Mouse (Mus musculus) lung, postnatal 0 days (tissue): ENCODE results near the gene Zbtb8a. TPM values are rescaled to one million over a fixed set of nuclear protein-coding genes. Genes with fewer than 3 reads are reported as not detected.
A peak's percentile ranks its signal among the peaks of the same experiment; 100 is the strongest.

ENCODE experiments used
- ATAC-seq: fragments of 200-750 bp; cut with Nextera tagmentation; 2 replicates; pipeline ENCODE4 v1.8.0; 2017; ENCODE audit warnings: moderate library complexity
- DNase-seq: peaks from one replicate; pipeline ENCODE4 v3.0.0-alpha.2; 2016; ENCODE audit warnings: low spot score
- H3K27ac ChIP-seq: fragments of 300-500 bp; sonication (generic); 2 replicates; pipeline ENCODE4 v1.5.1; 2014; ENCODE audit warnings: antibody characterized with exemption, mild to moderate bottlenecking, low read length, mixed read lengths
- H3K27me3 ChIP-seq: fragments of 300-500 bp; sonication (generic); replicated peaks from 2 replicates; pipeline ENCODE4 v1.6.1; 2014; ENCODE audit warnings: low read length, mixed read lengths; ENCODE audit not compliant: insufficient read depth
- H3K36me3 ChIP-seq: fragments of 300-500 bp; sonication (generic); 2 replicates; pipeline ENCODE4 v1.6.1; 2014; ENCODE audit warnings: low read length, mixed read lengths; ENCODE audit not compliant: insufficient read depth
- H3K4me1 ChIP-seq: fragments of 300-500 bp; sonication (generic); 2 replicates; pipeline ENCODE4 v1.6.1; 2014; ENCODE audit warnings: antibody characterized with exemption, low read depth, low read length, mixed read lengths; ENCODE audit not compliant: insufficient read depth
- H3K4me2 ChIP-seq: fragments of 300-500 bp; sonication (generic); replicated peaks from 2 replicates; pipeline ENCODE4 v1.6.1; 2014; ENCODE audit warnings: low read depth, mild to moderate bottlenecking, low read length, moderate library complexity, mixed read lengths
- H3K4me3 ChIP-seq: fragments of 300-500 bp; sonication (generic); 2 replicates; pipeline ENCODE4 v1.5.1; 2014; ENCODE audit warnings: low read depth, low read length
- H3K9ac ChIP-seq: fragments of 300-500 bp; sonication (generic); replicated peaks from 2 replicates; pipeline ENCODE4 v1.6.1; 2014; ENCODE audit warnings: low read depth, mild to moderate bottlenecking
- H3K9me3 ChIP-seq: fragments of 300-500 bp; sonication (generic); 2 replicates; pipeline ENCODE4 v1.6.1; 2016; ENCODE audit warnings: low read length, mixed read lengths
- CTCF ChIP-seq: IDR thresholded peaks from 2 replicates; pipeline ENCODE4 v1.5.1; 2016; ENCODE audit warnings: antibody characterized with exemption, mild to moderate bottlenecking
- EP300 ChIP-seq: IDR thresholded peaks from 2 replicates; pipeline ENCODE4 v1.6.1; 2016; ENCODE audit warnings: antibody characterized with exemption, mild to moderate bottlenecking, control low read depth
- WGBS: fragments of 180-500 bp; shearing (Covaris S2); extraction: QIAGEN DNeasy Blood & Tissue Kit; methylation state at CpG from one replicate; pipeline ENCODE4 v1.1.7; 2014; 5-methylcytosine and 5-hydroxymethylcytosine counted together
- polyA plus RNA-seq: library from polyadenylated mRNA; unstranded; fragments of >200 nt; fragmentation: Nextera tagmentation; extraction: Ambion mirVana; gene quantifications from 2 replicates; pipeline ENCODE4 v1.2.1, GENCODE M21; 2015

Gene Zbtb8a
- polyA plus RNA-seq, 1 experiment from 2014 or later = 15.6 TPM

DNA sequence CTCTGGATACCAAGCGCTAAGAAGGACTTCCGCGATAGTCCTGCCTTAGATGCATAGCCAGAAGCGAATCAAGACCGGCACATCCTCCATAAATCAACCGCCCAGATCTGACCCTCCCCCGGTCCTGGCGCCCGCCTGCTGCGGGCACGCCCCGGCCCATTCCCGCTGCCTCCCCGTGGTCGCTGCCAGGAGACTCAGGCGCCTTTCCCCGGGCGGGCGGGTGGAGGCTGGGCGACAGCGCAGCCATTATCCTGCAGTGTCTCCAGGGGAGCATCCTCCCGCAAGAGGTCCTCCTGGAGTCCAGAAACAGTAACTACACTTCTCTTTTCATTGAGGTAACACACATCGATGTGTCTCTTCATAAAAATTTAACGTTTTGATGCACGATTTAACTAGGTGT, 28.5 kb upstream of the Zbtb8a start:
- Histone ChIP-seq H3K4me1 (no peaks in the 10 kb centered on the region), H3K36me3 (no peaks in the 10 kb centered on the region), H3K27ac (no peak overlapping the region), H3K27me3 (no peaks in the 10 kb centered on the region), H3K9me3 (no peaks in the 10 kb centered on the region), H3K4me2 (peak overlapping the region; percentile 55), H3K9ac (no peak overlapping the region), H3K4me3 (peak overlapping the region; percentile 28)
- 3% methylated on average over 25 of the region's 25 CpGs for WGBS
- DNase-seq = peak; percentile 86
- peak; percentile 98 for ATAC-seq
- TF ChIP-seq CTCF (peak; percentile 69), EP300 (no peak)

DNA sequence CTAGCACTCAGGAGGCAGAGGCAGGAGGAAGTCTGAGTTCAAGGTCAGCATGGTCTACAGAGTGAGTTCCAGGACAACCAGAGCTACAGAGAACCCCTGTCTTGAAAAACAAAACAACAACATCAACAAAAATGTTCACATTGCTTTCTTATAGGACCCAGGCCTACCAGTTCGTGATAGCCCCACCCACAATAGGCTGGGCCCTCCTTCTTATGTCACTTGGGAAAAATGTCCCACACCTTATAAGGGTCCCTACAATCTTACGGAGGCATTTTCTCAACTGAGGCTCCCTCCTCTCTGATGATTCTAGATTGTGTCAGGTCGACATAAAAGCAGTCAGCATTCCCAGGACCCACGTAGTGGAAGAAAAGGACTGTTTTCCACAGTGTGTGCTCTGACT, 21.9 kb upstream of the Zbtb8a start:
- WGBS = 69% methylated on average over 4 of the region's 4 CpGs
- Histone ChIP-seq H3K27me3 (no peaks in the 10 kb centered on the region), H3K4me1 (no peaks in the 10 kb centered on the region), H3K9ac (no peak overlapping the region), H3K4me3 (no peak overlapping the region), H3K4me2 (no peak overlapping the region), H3K27ac (no peak overlapping the region), H3K36me3 (no peaks in the 10 kb centered on the region), H3K9me3 (no peaks in the 10 kb centered on the region)
- no peak for DNase-seq
- ATAC-seq = no peak
- TF ChIP-seq EP300 (no peak), CTCF (no peak)

DNA sequence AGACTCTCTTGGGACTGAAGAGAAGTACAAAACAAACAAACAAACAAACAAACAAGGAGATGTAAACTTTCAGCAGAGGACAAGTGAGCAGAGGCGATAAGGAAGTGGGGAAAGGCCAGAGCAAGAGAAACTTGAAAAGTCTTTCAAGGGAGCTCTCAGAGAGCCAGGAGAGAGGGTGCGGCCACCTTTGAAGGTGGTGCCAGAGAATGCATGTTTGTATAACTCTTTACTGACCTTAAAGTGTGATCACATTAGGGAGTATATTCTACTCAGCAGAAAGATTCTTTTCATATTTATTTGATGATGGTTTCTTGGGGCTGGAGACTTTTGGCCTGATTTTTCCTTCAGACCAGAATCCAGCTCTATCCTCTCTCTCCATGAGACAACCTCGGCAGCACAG, 19.0 kb upstream of the Zbtb8a start:
- ATAC-seq (peak; percentile 91), DNase-seq (peak; percentile 89)
- no peak for TF ChIP-seq CTCF
- peak; percentile 89 for TF ChIP-seq EP300

DNA sequence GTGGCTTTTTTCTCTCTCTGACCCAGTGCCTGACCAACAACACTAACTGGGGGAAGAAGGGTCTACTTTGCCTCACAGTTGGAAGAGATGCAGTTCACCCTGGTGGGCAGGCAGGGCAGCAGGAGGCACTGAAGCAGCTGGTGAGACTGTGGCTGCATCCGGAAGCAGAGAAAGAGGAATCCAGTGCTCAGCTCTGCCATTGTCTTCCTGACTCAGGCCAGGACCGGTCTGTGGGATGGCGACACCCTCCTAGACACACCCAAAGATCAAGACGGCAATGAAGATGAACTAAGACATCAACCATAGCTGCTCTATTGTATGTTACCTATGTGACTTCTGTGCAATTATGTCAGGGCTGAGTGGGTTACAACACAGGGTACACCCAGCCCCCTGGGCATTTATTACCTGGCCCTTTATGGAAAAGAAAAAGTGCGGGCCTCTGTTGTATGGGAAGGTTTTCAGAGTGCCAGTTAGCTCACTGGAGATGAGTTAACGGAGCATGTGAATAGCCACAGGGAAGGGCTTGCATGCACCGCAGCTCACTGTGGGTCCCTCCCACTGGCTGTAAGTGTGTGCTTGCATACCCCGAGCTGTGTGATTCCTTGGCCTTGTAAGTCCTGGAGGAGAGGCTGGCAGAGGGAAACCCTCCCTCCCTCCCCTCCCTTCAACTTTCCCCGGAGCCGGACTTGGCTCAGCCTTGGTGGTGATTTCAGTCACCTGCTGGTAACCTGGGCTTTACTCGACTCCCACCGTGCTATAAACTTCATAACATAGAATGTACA, 16.4 kb upstream of the Zbtb8a start:
- Histone ChIP-seq H3K27me3 (no peaks in the 10 kb centered on the region), H3K27ac (no peak overlapping the region), H3K4me2 (no peak overlapping the region), H3K4me3 (no peak overlapping the region), H3K9me3 (no peaks in the 10 kb centered on the region), H3K9ac (no peak overlapping the region), H3K4me1 (no peaks in the 10 kb centered on the region), H3K36me3 (no peaks in the 10 kb centered on the region)
- peak; percentile 40; the same call in 1 of the 2 replicates for ATAC-seq
- TF ChIP-seq EP300 = no peak
- TF ChIP-seq CTCF = 0 out of 2 replicates have a peak, but pooled peaks have one; percentile 10
- WGBS = 33% methylated on average over 12 of the region's 12 CpGs
- DNase-seq = peak; percentile 52

More for the DNA sequence above, 19.0 kb upstream of the Zbtb8a start:
- H3K9ac ChIP-seq = no peak overlapping the region
- no peaks in the 10 kb centered on the region for H3K9me3 ChIP-seq
- H3K27me3 ChIP-seq = no peaks in the 10 kb centered on the region
- no peaks in the 10 kb centered on the region for H3K36me3 ChIP-seq
- no peak overlapping the region for H3K4me2 ChIP-seq
- H3K4me3 ChIP-seq = no peak overlapping the region
- 21% methylated on average over 3 of the region's 3 CpGs for WGBS
- H3K27ac ChIP-seq = peak overlapping the region; percentile 69
- H3K4me1 ChIP-seq = no peaks in the 10 kb centered on the region

DNA sequence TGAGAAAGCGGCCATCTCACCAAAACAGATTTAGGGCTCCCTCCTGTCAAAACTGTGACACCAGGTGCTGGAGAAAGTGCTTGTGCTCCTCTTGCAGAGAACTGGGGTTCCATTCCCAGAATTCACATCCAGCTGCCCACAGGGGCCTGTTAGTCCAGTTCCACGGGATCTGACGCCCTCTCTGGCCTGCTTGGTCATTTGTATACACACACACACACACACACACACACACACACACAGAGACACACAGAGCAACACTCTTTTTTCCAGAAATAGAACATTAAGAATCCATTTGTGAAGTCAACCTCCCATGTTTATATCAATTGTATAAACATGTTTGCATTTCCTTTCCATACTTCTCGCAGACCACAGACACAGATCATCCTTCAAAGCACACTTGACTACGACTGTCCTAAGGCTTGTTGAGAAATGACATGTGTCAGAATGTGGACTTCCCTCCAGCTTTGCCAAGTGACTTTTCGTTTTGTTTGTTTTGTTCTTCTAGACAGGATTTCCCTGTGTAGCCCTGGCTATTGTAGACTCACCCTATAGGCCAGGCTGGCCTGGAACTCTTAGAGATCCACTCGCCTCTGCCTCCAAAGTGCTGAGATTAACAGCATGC, 13.1 kb upstream of the Zbtb8a start:
- H3K4me1 ChIP-seq = no peaks in the 10 kb centered on the region
- H3K27ac ChIP-seq = no peak overlapping the region
- WGBS = 51% methylated on average over 7 of the region's 7 CpGs
- TF ChIP-seq EP300 (0 out of 2 replicates have a peak, but pooled peaks have one; percentile 22), CTCF (no peak)
- H3K36me3 ChIP-seq = no peaks in the 10 kb centered on the region
- ATAC-seq (peak; percentile 66), DNase-seq (peak; percentile 57)
- H3K9me3 ChIP-seq = no peaks in the 10 kb centered on the region
- no peak overlapping the region for H3K4me2 ChIP-seq
- H3K27me3 ChIP-seq = no peaks in the 10 kb centered on the region
- H3K4me3 ChIP-seq = no peak overlapping the region
- no peak overlapping the region for H3K9ac ChIP-seq

DNA sequence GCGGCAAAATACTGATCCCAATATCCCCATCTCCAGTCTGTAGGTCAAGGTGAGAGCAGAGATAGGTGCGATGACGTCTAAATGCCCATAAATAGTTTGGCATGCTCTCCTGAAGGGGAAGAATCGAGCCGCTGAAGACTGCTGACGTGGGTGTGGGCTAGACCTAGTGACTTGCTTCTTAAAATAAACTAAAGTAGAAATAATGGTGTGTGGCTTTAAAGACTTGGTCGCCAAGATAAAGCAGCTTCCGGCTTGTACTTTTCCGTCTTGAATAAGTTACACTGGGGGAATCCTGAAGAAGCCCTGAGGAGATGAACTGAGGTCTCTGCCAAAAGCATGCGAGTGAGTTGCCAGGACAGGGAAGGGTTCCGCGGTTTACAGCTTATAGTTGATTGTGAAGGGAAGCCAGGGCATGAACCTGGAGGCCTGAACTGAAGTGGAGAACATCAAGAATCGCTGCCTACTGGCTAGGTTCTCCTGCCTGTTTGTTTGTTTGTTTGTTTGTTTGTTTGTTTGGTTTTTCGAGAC, 12.4 kb upstream of the Zbtb8a start:
- Histone ChIP-seq H3K36me3 (no peaks in the 10 kb centered on the region), H3K4me2 (no peak overlapping the region), H3K9me3 (no peaks in the 10 kb centered on the region), H3K27ac (no peak overlapping the region), H3K4me1 (no peaks in the 10 kb centered on the region), H3K9ac (no peak overlapping the region), H3K27me3 (no peaks in the 10 kb centered on the region), H3K4me3 (no peak overlapping the region)
- ATAC-seq (no peak), DNase-seq (no peak)
- 51% methylated on average over 14 of the region's 14 CpGs for WGBS
- TF ChIP-seq CTCF = no peak
- TF ChIP-seq EP300 = no peak
